ENCODE assay signal across 8 mouse cellular contexts in the genomic region with DNA sequence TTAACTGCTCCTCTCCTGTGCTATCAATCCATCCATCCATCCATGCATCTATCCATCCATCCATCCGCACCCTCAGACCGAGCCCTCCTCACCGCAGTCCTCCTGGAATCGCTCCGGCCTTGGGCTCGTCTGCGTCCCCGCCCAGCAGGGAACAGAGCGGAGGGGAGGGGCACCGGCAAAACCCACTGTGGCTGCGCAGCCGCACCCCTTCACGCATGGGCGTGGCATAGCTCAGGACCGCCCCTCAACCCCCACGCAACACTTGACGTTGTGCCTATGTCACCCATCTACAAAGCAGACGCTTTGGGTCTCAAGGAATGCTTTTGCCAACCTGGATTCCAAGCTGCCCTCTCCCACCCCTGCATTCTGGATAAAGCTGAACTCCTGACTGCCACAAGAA. TPM values are rescaled to one million over a fixed set of nuclear protein-coding genes. Genes with fewer than 3 reads are reported as not detected.
DNase-seq lines count a peak whose midpoint lies in the region; ATAC-seq and TF ChIP-seq lines count a peak whose summit lies in the region.

A gene (minus strand): TSS at position 137 of the 400 bp plus-strand sequence.

- peak; percentile 78 to 81 for DNase-seq in B cell, adult 2 months
- DNase-seq in liver, result peak; percentile 87
- DNase-seq in spleen, postnatal 36 days (ENCODE audit: low spot score in 2 of 2), result peak; percentile 66 to 69

- no peak within 1 kb of the TSS for H3K9ac ChIP-seq in heart, embryonic 11.5 days (ENCODE audit: low read depth, low read length)
- peak within 1 kb of the TSS; percentile 11 for H3K9ac ChIP-seq in kidney, embryonic 15.5 days

- H3K4me1 ChIP-seq in bone marrow macrophage, adult 2 months (ENCODE audit: control insufficient read depth, insufficient read depth, low read length), result peaks cover 8% of the 10 kb centered on the region
- 0 out of 2 replicates have a peak, but pooled peaks cover under 1% of the 10 kb centered on the region for H3K4me1 ChIP-seq in embryonic fibroblast, embryonic 13.5 days (ENCODE audit: control insufficient read depth, insufficient read depth, low read length)
- peaks cover 21% of the 10 kb centered on the region for H3K4me1 ChIP-seq in heart, embryonic 11.5 days (ENCODE audit: control insufficient read depth, insufficient read depth, low read length)
- peaks cover 52% of the 10 kb centered on the region for H3K4me1 ChIP-seq in kidney, embryonic 15.5 days

- no peak for ATAC-seq in heart, embryonic 11.5 days (replicated peaks; ENCODE audit: insufficient number of reproducible peaks, low FRiP score, low TSS enrichment)
- no peak; the same call in 1 of the 2 replicates for ATAC-seq in kidney, embryonic 15.5 days (replicated peaks; ENCODE audit: low FRiP score)
- ATAC-seq in monocyte, adult 5-6 weeks (replicated peaks; ENCODE audit: insufficient number of reproducible peaks, low FRiP score, low TSS enrichment, poor library complexity, severe bottlenecking), result no peak

- no peak for TF ChIP-seq CTCF in bone marrow macrophage, adult 2 months (IDR thresholded peaks at IDR 0.05; ENCODE audit: low read depth, low read length)
- no peak for TF ChIP-seq CTCF in embryonic fibroblast, embryonic 13.5 days (IDR thresholded peaks at IDR 0.05; ENCODE audit: borderline replicate concordance, insufficient read depth, low read length)

- peaks cover 17% of the 10 kb centered on the region for H3K36me3 ChIP-seq in heart, embryonic 11.5 days (ENCODE audit: control insufficient read depth, insufficient read depth, low read length)
- peaks cover 42% of the 10 kb centered on the region for H3K36me3 ChIP-seq in kidney, embryonic 15.5 days

- H3K9me3 ChIP-seq in heart, embryonic 11.5 days (replicated peaks; ENCODE audit: control insufficient read depth, low read length), result no peaks in the 10 kb centered on the region
- no peaks in the 10 kb centered on the region for H3K9me3 ChIP-seq in kidney, embryonic 15.5 days (replicated peaks)

- no peak within 1 kb of the TSS for H3K27ac ChIP-seq in bone marrow macrophage, adult 2 months (ENCODE audit: insufficient read depth, low read depth, low read length)
- no peak within 1 kb of the TSS for H3K27ac ChIP-seq in embryonic fibroblast, embryonic 13.5 days (ENCODE audit: insufficient read depth, low read length)
- H3K27ac ChIP-seq in heart, embryonic 11.5 days (ENCODE audit: low read depth, low read length), result no peak within 1 kb of the TSS
- H3K27ac ChIP-seq in kidney, embryonic 15.5 days, result 0 out of 2 replicates have a peak within 1 kb of the TSS, but pooled peaks have one; percentile 2

- 2% methylated on average over 18 of the region's 18 CpGs for WGBS in heart, embryonic 11.5 days (ENCODE audit: insufficient replicate concordance)
- 2% methylated on average over 18 of the region's 18 CpGs for WGBS in kidney, embryonic 15.5 days

- H3K27me3 ChIP-seq in heart, embryonic 11.5 days (ENCODE audit: control insufficient read depth, insufficient read depth, low read length), result peaks cover 17% of the 10 kb centered on the region
- peaks cover 20% of the 10 kb centered on the region for H3K27me3 ChIP-seq in kidney, embryonic 15.5 days

- H3K4me3 ChIP-seq in bone marrow macrophage, adult 2 months (ENCODE audit: insufficient read depth, low read length), result no peak within 1 kb of the TSS
- peak within 1 kb of the TSS; percentile 31 for H3K4me3 ChIP-seq in embryonic fibroblast, embryonic 13.5 days (ENCODE audit: insufficient read depth, low read length)
- peak within 1 kb of the TSS; percentile 33 for H3K4me3 ChIP-seq in heart, embryonic 11.5 days (ENCODE audit: low read depth, low read length)
- peak within 1 kb of the TSS; percentile 69 for H3K4me3 ChIP-seq in kidney, embryonic 15.5 days (replicated peaks)

- no peak for TF ChIP-seq POLR2A in bone marrow macrophage, adult 2 months (IDR thresholded peaks at IDR 0.05; ENCODE audit: borderline replicate concordance, low read depth, low read length)
- peak; percentile 92 for TF ChIP-seq POLR2A in embryonic fibroblast, embryonic 13.5 days (IDR thresholded peaks at IDR 0.05; ENCODE audit: low read depth, low read length)

- peak within 1 kb of the TSS; percentile 57 for H3K4me2 ChIP-seq in heart, embryonic 11.5 days
- H3K4me2 ChIP-seq in kidney, embryonic 15.5 days, result peak within 1 kb of the TSS; percentile 100

RNA-seq across cellular contexts. Expression of the gene that starts here (rescaled TPM):
- 22.0 and 28.2 TPM in 2 replicates for polyA plus RNA-seq in bone marrow macrophage, adult 2 months (2012; ENCODE audit: insufficient read depth, insufficient read length, missing spikeins)
- polyA plus RNA-seq in embryonic fibroblast, embryonic 13.5 days (2011; ENCODE audit: insufficient read length, low read depth, missing spikeins), result 15.4 and 17.8 TPM in 2 replicates
- 7.9 TPM in 2 replicates for polyA plus RNA-seq in heart, embryonic 11.5 days (2014; fragmentation: Nextera tagmentation; extraction: Ambion mirVana)
- polyA plus RNA-seq in kidney, embryonic 15.5 days (2015; fragmentation: Nextera tagmentation; extraction: Ambion mirVana), result 19.3 and 19.7 TPM in 2 replicates
- total RNA-seq in monocyte, adult 5-6 weeks (2017), result 15.7 to 30.9 TPM (median 22.4 TPM) in 3 replicates
